Mouse (Mus musculus) bone marrow macrophage, adult 2 months (primary cell): ENCODE data around the gene Mcm7. TPM values are rescaled to one million over a fixed set of nuclear protein-coding genes. Genes with fewer than 3 reads are reported as not detected.

Source experiments
- H3K27ac ChIP-seq: 2 replicates; pipeline ENCODE4 v1.5.1; 2012; ENCODE audit warnings: low read depth, low read length; ENCODE audit not compliant: insufficient read depth
- H3K4me1 ChIP-seq: 2 replicates; pipeline ENCODE4 v1.6.1; 2012; ENCODE audit warnings: low read length; ENCODE audit not compliant: control insufficient read depth, insufficient read depth
- H3K4me3 ChIP-seq: 2 replicates; pipeline ENCODE4 v1.5.1; 2012; ENCODE audit warnings: mild to moderate bottlenecking, low read length, moderate library complexity; ENCODE audit not compliant: insufficient read depth
- CTCF ChIP-seq: IDR thresholded peaks from 2 replicates; pipeline ENCODE4 v1.5.1; 2012; ENCODE audit warnings: low read depth, mild to moderate bottlenecking, low read length, moderate library complexity
- POLR2A ChIP-seq: IDR thresholded peaks from 2 replicates; pipeline ENCODE4 v1.6.1; 2012; ENCODE audit warnings: mild to moderate bottlenecking, low read depth, low read length, borderline replicate concordance
- polyA plus RNA-seq: library from polyadenylated mRNA; stranded (reverse); fragments of >200 nt; gene quantifications from 2 replicates; pipeline ENCODE4 v1.2.4, GENCODE M21; 2012; ENCODE audit not compliant: missing spikeins, insufficient read depth, insufficient read length

The Mcm7 gene
- polyA plus RNA-seq, 1 experiment, result 46.6 TPM

DNA sequence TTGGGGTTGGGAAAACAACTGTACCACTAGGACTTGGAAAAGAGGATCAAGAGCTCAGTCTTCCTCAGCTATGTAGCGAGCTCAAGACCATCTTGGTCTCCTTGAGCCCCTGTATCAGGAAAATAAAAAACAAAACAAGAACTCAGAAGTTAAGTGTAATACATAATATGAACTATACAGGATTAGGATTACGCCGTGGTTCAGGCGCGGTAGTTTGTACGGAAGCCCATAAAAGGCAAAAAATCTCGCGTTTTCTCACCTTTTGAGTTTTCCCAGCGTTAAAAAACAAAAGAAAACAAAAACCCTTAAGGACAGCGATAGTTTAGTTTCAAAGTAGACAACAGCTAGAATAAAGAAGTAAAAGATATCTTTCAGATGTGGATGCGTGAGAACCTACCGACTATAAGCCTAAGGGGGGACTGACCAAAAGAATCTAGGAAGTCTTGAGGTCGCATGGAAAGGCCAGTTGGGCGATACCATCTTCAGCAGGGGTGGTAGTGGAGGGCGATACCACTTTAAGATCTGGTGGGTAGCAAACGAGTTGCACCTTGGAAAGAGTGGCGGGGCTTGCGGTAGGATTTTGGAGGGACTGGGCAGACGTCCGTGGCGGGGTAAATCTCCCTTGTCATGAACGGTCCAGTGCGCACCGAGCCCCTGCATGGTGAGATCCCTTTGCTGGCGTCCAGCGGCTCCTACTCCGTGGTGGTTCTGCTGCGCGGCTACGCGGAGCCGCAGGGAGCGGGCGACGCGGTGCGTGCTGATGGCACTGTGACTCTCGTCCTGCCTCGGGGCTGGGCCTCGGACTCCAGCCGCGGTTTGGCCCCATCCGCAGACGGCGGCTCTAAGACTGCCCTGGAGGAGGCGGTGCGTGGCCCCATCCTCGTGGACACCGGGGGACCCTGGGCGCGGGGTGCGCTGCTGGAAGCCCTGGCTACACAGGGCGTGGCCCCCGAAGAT, 21.8 kb upstream of the Mcm7 start, which contains the start of gene Mblac1:
Gene Mblac1, plus strand, starts transcription at position 544 of the 957 bp plus-strand sequence.
- peaks cover 22% of the 10 kb centered on the region for H3K4me1 ChIP-seq
- TF ChIP-seq POLR2A (no peak), CTCF (no peak)
- peak within 1 kb of the TSS; percentile 96 for H3K27ac ChIP-seq
- H3K4me3 ChIP-seq, result peak within 1 kb of the TSS; percentile 88

DNA sequence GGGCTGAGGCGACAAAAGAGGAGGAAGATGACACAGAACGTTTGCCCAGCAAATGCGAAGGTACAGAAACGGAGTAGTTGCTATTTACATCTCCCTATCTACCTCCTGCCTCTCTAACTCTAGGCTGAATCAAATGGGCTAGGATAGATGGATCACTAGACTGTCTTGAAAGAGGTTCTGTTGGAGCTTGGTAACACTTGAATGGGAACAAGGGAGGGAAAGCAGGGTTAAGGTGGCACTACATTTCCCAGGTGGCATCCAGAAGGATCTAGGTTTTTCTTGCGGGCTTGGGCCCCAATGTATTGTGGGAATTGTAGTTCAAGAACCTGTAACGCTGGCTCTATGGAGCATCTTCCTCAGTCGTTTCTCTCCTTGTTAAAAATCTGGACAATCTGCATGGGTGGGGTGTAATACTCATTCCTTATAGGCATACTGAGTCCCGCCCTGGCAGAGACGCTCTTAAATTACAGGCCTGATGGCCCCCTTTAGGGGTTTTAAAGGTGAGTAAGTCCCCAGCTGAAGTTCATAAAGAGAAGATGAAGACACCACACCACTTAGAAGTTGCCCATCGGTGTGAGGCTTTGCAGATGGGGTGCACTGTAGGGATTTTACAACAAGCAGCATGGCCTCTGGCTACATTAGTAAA, 15.6 kb upstream of the Mcm7 start:
- TF ChIP-seq CTCF (no peak), POLR2A (no peak)
- Histone ChIP-seq H3K4me1 (peaks cover 6% of the 10 kb centered on the region; the same call in 1 of the 2 replicates), H3K27ac (peak overlapping the region; percentile 50; the same call in 1 of the 2 replicates), H3K4me3 (peak overlapping the region; percentile 78)

DNA sequence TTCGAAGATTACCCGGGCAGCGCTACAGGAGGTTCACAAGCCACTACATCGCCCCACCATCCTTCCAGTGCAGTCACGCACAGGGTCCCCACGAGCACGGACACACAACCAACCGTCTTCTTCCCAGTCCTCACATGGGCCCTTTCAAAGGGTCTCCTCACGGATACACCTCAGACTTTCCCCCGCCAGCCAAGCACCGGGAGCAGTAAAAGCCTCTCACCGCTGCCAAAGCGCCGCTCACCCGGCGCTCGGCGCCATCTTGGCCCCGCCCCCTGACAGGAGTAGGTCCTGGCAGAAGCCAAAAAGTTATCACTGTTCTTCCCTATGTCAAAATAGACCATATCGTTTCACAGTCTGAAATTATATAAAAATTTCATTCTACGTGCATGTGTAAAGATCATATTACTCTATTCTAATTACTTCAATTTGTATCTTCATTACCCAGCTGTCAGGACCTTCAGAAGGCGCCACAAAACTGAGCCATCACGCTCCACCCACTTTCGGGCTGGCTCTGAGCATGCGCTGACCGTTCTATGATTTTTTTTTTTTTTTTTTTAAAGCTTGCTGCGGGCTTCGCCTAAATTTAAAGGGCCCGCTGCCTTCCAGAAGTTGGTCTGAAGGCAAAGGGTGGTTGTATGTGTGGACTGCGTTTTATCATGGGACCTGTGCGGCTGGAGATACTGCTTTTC, 14.9 kb upstream of the Mcm7 start, which contains the start of the genes Taf6 and Cnpy4:
Gene Taf6, minus strand, starts transcription at position 502 of the 689 bp plus-strand sequence.
Gene Cnpy4, plus strand, starts transcription at position 536 of the 689 bp plus-strand sequence.
- peak within 1 kb of the TSS; percentile 50 for H3K27ac ChIP-seq

DNA sequence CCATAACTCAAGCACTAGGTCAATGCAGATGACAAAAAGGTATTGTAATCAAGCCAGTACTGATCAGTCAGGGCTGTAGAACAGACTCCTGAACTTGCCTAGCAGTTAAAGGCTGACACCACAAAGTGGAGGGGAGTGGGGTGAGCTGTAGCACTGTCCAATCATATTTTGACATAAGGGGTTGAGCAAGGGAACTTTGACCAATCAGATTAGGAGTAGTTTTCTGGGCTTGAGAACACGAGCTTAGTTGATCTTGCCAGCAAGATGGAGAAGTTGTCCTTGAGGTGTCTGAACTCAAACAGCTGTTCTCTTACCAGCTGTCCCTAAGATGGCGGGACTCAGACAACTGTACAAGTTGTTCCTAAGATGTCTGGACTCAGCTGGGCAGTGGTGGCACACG, 995 bp upstream of the Mcm7 start:
- Histone ChIP-seq H3K4me3 (no peak overlapping the region), H3K27ac (peak overlapping the region; percentile 85; the same call in 1 of the 2 replicates), H3K4me1 (peaks cover 25% of the 10 kb centered on the region)
- TF ChIP-seq POLR2A, result no peak
- TF ChIP-seq CTCF, result no peak

More for the DNA sequence above, 14.9 kb upstream of the Mcm7 start, which contains the start of the genes Taf6 and Cnpy4:
- peak within 1 kb of the TSS; percentile 78 for H3K4me3 ChIP-seq
- TF ChIP-seq POLR2A (peak; percentile 99), CTCF (no peak)
- H3K4me1 ChIP-seq, result peaks cover 6% of the 10 kb centered on the region; the same call in 1 of the 2 replicates

DNA sequence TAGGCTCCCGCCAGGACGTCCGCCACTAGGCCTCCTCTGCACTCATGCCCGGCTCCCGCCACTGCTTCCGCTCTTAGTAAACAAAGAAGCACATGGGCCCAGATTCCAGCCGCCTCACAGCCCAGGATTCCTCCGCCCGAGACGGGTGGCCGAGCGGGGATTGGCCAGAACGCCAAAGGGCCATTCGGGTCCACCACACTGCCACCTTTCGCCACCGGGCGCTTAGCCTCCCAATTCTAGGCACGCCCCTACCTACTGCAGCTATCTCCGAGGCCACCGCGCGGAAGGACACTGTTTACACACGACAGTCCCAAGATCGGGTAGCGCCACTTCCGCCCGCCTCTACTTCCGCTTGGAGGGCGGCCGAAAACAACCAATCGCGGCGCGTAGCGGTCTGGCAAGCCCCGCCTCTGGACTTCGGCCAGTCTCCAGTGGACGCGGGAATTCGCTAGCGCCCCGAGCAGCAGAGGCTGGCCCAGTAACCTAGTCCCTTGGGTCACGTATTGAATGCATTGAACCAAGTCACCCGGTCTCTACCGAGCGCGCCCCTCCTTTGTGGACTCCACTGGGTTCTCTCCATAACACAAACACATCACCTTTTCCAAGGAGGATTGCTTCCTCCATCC, 1.2 kb downstream of the Mcm7 start:
- TF ChIP-seq CTCF, result no peak
- TF ChIP-seq POLR2A, result 0 out of 2 replicates have a peak, but pooled peaks have one; percentile 35
- Histone ChIP-seq H3K4me1 (peaks cover 25% of the 10 kb centered on the region), H3K27ac (peak overlapping the region; percentile 75), H3K4me3 (peak overlapping the region; percentile 59)

DNA sequence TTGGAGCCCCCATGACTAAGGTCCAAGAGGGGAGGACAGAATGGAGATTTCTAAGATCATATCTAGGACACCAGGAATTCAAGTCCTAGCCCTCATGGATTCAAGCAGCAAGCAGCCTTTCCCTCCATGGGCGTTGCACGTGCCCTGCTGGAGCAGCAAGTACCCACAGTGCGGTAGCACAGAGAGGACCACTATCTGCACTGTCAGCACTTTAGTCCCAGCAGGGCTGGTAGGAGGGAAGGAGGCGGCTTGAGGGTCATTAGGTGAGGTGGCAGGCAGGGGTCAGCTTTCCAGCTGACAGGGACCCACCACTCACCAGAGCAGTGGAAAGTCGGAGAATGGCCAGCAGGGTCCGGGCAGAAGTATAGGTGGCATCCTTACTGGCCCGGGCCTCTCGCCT, 6.6 kb downstream of the Mcm7 start:
- H3K4me3 ChIP-seq, result no peak overlapping the region
- TF ChIP-seq POLR2A (no peak), CTCF (no peak)
- H3K4me1 ChIP-seq, result peaks cover 5% of the 10 kb centered on the region; the same call in 1 of the 2 replicates
- no peak overlapping the region for H3K27ac ChIP-seq

DNA sequence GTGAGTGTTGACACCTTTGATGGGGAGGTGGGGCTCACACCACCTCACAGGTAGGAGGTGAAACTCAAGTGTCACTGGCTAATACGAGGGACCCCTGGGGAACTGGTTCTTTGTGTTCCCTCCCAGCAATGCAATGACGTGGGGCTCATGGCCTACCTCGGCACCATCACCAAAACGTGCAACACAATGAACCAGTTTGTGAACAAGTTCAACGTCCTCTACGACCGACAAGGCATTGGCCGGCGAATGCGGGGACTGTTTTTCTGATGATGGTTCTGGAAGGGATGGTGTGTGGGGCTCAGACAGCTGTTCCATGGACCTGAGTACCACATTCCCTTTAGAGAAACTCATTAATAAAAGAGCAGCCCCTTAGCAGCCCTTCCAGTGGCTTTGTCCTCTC, 8.6 kb downstream of the Mcm7 start:
- Histone ChIP-seq H3K4me3 (no peak overlapping the region), H3K4me1 (peaks cover 6% of the 10 kb centered on the region), H3K27ac (no peak overlapping the region)
- TF ChIP-seq CTCF, result no peak
- no peak for TF ChIP-seq POLR2A

DNA sequence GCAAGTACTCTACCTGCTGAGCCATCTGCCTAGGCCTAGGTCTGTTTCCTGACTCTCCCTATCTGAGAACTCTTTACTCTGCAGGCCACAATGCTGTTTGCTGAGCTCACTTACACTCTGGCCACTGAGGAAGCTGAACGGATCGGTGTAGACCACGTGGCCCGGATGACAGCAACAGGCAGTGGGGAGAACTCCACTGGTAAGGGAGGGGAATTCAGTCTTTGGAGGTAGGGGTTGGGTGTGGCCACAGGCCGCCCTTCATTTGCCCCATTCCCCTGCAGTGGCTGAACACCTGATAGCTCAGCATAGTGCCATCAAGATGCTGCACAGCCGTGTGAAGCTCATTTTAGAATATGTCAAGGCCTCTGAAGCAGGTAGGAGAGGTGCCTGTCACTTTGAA, 9.2 kb downstream of the Mcm7 start:
- H3K27ac ChIP-seq, result no peak overlapping the region
- H3K4me1 ChIP-seq, result peaks cover 6% of the 10 kb centered on the region
- no peak overlapping the region for H3K4me3 ChIP-seq
- no peak for TF ChIP-seq POLR2A
- TF ChIP-seq CTCF, result no peak
